Mouse (Mus musculus): Measurements from ENCODE around the gene Theg.

- TF ChIP-seq TAL1 (conservative IDR thresholded peaks at IDR 0.05; ENCODE audit: low read depth, low read length) (no peak), GATA1 (IDR thresholded peaks at IDR 0.05; ENCODE audit: borderline replicate concordance, low read length) (no peak), CTCF (IDR thresholded peaks at IDR 0.05; ENCODE audit: low read depth, low read length) (no peak)
Observed at GRCm38 (mm10) chr10:79614305-79614643, 27.1 kb upstream of the Theg start.
